Mouse (Mus musculus) heart, embryonic 16.5 days (tissue): ENCODE measurements around the gene Timeless. TPM values are rescaled to one million over a fixed set of nuclear protein-coding genes. Genes with fewer than 3 reads are reported as not detected.
A peak's percentile ranks its signal among the peaks of the same experiment; 100 is the strongest.
"Not testable (repeated sequence)": the region's sequence is repeated elsewhere in the genome, so short reads cannot be mapped to it uniquely, and the experiment has no call there.

Source experiments
- ATAC-seq: fragments of 200-750 bp; cut with Nextera tagmentation; replicated peaks from 2 replicates; pipeline ENCODE4 v1.8.0; 2017; ENCODE audit warnings: moderate number of reproducible peaks; ENCODE audit not compliant: insufficient read depth, low FRiP score; ENCODE audit errors: extremely low read depth
- H3K27ac ChIP-seq: fragments of 300-500 bp; sonication (generic); 2 replicates; pipeline ENCODE4 v1.5.1; 2014; ENCODE audit warnings: mild to moderate bottlenecking, low read length, control low read depth, moderate library complexity
- H3K27me3 ChIP-seq: fragments of 300-500 bp; sonication (generic); 2 replicates; pipeline ENCODE4 v1.6.1; 2014; ENCODE audit warnings: low read length, mixed read lengths; ENCODE audit not compliant: control insufficient read depth, insufficient read depth
- H3K36me3 ChIP-seq: fragments of 300-500 bp; sonication (generic); 2 replicates; pipeline ENCODE4 v1.6.1; 2014; ENCODE audit not compliant: control insufficient read depth, insufficient read depth
- H3K4me1 ChIP-seq: fragments of 300-500 bp; sonication (generic); 2 replicates; pipeline ENCODE4 v1.6.1; 2014; ENCODE audit warnings: low read length, mixed read lengths; ENCODE audit not compliant: control insufficient read depth, insufficient read depth
- H3K4me2 ChIP-seq: fragments of 300-500 bp; sonication (generic); 2 replicates; pipeline ENCODE4 v1.6.1; 2014; ENCODE audit warnings: low read depth, mild to moderate bottlenecking, control low read depth, low read length
- H3K4me3 ChIP-seq: fragments of 300-500 bp; sonication (generic); 2 replicates; pipeline ENCODE4 v1.5.1; 2014; ENCODE audit warnings: mild to moderate bottlenecking, control low read depth, low read length
- H3K9ac ChIP-seq: fragments of 300-500 bp; sonication (generic); 2 replicates; pipeline ENCODE4 v1.6.1; 2014; ENCODE audit warnings: low read length, control low read depth
- H3K9me3 ChIP-seq: fragments of 300-500 bp; sonication (generic); replicated peaks from 2 replicates; pipeline ENCODE4 v1.6.1; 2016; ENCODE audit warnings: low read length; ENCODE audit not compliant: control insufficient read depth
- WGBS: fragments of 180-500 bp; shearing (Covaris S2); extraction: QIAGEN DNeasy Blood & Tissue Kit; methylation state at CpG from one replicate; pipeline ENCODE4 v1.1.7; 2014; 5-methylcytosine and 5-hydroxymethylcytosine counted together
- polyA plus RNA-seq: library from polyadenylated mRNA; unstranded; fragments of >200 nt; fragmentation: Nextera tagmentation; extraction: Ambion mirVana; gene quantifications from 2 replicates; pipeline ENCODE4 v1.2.1, GENCODE M21; 2015

Gene Timeless
- polyA plus RNA-seq, 1 experiment from 2014 or later: 30.4 TPM

DNA sequence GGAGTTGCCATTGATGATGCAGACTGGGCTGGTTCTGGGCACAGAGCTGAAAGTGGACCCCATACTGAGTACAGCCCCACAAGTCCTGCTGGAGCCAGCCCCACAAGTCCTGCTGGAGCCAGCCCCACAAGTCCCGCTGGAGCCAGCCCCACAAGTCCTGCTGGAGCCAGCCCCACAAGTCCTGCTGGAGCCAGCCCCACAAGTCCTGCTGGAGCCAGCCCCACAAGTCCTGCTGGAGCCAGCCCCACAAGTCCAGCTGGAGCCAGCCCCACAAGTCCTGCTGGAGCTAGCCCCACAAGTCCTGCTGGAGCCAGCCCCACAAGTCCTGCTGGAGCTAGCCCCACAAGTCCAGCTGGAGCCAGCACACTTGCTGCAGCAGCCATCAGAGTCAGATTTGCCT is 58.7 kb downstream of the Timeless start:
- H3K9me3 ChIP-seq, H3K4me2 ChIP-seq, H3K9ac ChIP-seq, H3K27me3 ChIP-seq, H3K4me3 ChIP-seq, ATAC-seq, H3K27ac ChIP-seq, H3K4me1 ChIP-seq: not testable (repeated sequence)
- 80% methylated on average over 1 of the region's 1 CpGs for WGBS
- H3K36me3 ChIP-seq: peaks cover 24% of the 10 kb centered on the region

DNA sequence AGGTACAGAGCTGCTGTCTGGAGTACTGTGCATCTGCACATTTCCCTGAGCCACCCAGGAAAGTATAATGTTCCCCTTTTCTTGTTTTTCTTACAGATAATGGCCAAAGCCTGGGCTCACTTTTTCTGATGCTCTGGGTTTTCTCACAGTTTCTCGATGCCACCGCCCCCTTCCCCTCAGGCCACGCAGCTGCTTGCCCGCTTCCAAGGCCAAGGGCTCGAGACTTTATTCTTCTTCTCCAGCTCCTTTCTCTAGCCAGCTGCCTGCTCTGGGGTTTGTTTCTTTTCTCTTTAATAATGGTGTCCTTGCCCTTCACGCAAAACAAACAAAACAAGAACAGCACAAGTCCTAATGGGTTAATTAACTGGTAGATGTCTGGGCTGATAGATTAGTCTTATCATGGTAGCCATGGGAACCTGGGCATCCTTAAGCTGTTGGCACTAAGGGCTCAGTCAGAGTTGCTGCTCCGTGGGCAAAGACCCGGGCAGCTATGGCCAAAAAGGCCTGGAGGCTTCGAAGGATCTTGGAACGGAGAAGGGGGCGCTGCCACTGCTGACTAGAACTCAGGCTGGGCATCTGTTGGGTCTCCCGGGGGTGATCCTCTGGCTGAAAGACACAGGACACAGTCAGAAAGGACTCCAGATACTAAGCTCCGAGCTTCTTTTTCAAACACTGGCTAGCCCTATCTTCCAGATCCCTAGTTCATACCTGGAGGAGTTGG is 64.7 kb downstream of the Timeless start:
- Histone ChIP-seq H3K4me3 (peak overlapping the region; percentile 25; the same call in 1 of the 2 replicates), H3K4me1 (peaks cover 17% of the 10 kb centered on the region), H3K4me2 (peak overlapping the region; percentile 41), H3K27ac (peak overlapping the region; percentile 77; the same call in 1 of the 2 replicates), H3K36me3 (peaks cover 8% of the 10 kb centered on the region; the same call in 1 of the 2 replicates), H3K9me3 (no peaks in the 10 kb centered on the region), H3K9ac (peak overlapping the region; percentile 28), H3K27me3 (no peaks in the 10 kb centered on the region)
- ATAC-seq: no peak
- WGBS: 70% methylated on average over 13 of the region's 13 CpGs

DNA sequence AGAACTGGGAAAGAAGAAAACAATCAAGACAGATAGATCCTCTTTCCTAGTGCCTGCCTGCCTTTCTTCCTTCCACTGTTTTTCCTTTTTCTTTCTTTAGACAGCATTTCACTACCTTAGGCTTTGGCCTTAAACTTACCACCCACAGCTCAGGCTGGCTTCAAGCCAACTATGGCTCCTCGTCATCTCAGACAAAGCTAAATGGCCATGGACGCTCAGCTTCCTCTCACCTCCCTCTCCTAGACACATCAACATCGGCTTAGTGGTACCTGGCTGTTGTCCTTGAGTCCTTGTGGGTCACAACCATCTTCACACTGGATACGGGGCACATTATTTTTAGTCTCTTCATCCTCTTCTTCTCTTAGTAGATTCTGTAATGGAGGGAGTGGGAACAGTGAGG is 65.4 kb downstream of the Timeless start:
- H3K27me3 ChIP-seq: no peaks in the 10 kb centered on the region
- no peaks in the 10 kb centered on the region for H3K9me3 ChIP-seq
- peaks cover 18% of the 10 kb centered on the region for H3K4me1 ChIP-seq
- peaks cover 5% of the 10 kb centered on the region; the same call in 1 of the 2 replicates for H3K36me3 ChIP-seq
- WGBS: 45% methylated on average over 4 of the region's 4 CpGs
- peak; percentile 30; the same call in 1 of the 2 replicates for ATAC-seq
- peak overlapping the region; percentile 28 for H3K9ac ChIP-seq
- H3K4me2 ChIP-seq: peak overlapping the region; percentile 41
- peak overlapping the region; percentile 25 for H3K4me3 ChIP-seq
- H3K27ac ChIP-seq: peak overlapping the region; percentile 77

DNA sequence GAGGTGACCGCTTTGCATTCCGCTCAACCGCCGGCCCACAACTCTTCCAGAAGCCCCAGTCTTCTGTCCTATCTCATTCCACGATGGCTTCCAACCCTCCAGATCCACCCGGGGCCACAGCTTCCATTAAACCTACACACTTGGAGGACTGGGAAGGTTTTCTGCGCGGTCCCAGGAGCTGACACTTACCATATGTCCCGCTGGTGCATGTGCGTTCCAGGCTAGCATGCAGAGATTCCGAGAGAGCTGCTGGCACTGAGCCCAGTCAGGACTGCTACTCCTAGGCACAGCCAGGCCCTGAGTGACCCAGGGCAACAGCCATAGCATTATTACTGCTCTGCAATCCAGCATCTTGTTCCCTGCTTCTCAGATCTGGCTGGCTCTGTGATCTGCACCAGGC is 65.8 kb downstream of the Timeless start:
- ATAC-seq: peak; percentile 90
- Histone ChIP-seq H3K4me2 (peak overlapping the region; percentile 41), H3K4me3 (peak overlapping the region; percentile 25), H3K36me3 (0 out of 2 replicates have a peak, but pooled peaks cover 1% of the 10 kb centered on the region), H3K27me3 (no peaks in the 10 kb centered on the region), H3K27ac (peak overlapping the region; percentile 77), H3K4me1 (peaks cover 22% of the 10 kb centered on the region), H3K9me3 (no peaks in the 10 kb centered on the region), H3K9ac (peak overlapping the region; percentile 28)
- 52% methylated on average over 11 of the region's 11 CpGs for WGBS

- H3K27me3 ChIP-seq: no peaks in the 10 kb centered on the region
- ATAC-seq: no peak
- H3K4me3 ChIP-seq: no peak overlapping the region
- no peak overlapping the region for H3K4me2 ChIP-seq
- H3K4me1 ChIP-seq: peaks cover 22% of the 10 kb centered on the region
- 70% methylated on average over 6 of the region's 6 CpGs for WGBS
- peak overlapping the region; percentile 77 for H3K27ac ChIP-seq
- no peaks in the 10 kb centered on the region for H3K9me3 ChIP-seq
- no peaks in the 10 kb centered on the region for H3K36me3 ChIP-seq
- no peak overlapping the region; the same call in 1 of the 2 replicates for H3K9ac ChIP-seq
These were observed 66.4 kb downstream of the Timeless start for GRCm38 (mm10) chr10:128298243-128298642.

GRCm38 (mm10) chr10:128298702-128299171 is 66.9 kb downstream of the Timeless start, which contains the start of gene Il23a:
Gene Il23a (minus strand): TSS chr10:128298752.
- peak within 1 kb of the TSS; percentile 28 for H3K9ac ChIP-seq
- H3K4me2 ChIP-seq: peak within 1 kb of the TSS; percentile 41
- no peaks in the 10 kb centered on the region for H3K9me3 ChIP-seq
- H3K36me3 ChIP-seq: no peaks in the 10 kb centered on the region
- peaks cover 22% of the 10 kb centered on the region for H3K4me1 ChIP-seq
- H3K4me3 ChIP-seq: peak within 1 kb of the TSS; percentile 25
- peak within 1 kb of the TSS; percentile 77 for H3K27ac ChIP-seq
- WGBS: 73% methylated on average over 11 of the region's 11 CpGs
- H3K27me3 ChIP-seq: no peaks in the 10 kb centered on the region
- ATAC-seq: no peak

GRCm38 (mm10) chr10:128302357-128302756 is 70.5 kb downstream of the Timeless start:
- H3K9me3 ChIP-seq: no peaks in the 10 kb centered on the region
- peaks cover 22% of the 10 kb centered on the region for H3K4me1 ChIP-seq
- H3K27me3 ChIP-seq: no peaks in the 10 kb centered on the region
- 24% methylated on average over 3 of the region's 3 CpGs for WGBS
- peak overlapping the region; percentile 68 for H3K4me2 ChIP-seq
- H3K27ac ChIP-seq: peak overlapping the region; percentile 91
- H3K36me3 ChIP-seq: no peaks in the 10 kb centered on the region
- no peak for ATAC-seq
- H3K9ac ChIP-seq: peak overlapping the region; percentile 76
- H3K4me3 ChIP-seq: peak overlapping the region; percentile 58

Other genes with a start within 250 kb of the Timeless start
- not detected in 2 replicates for gene Hsd17b6, start 224.5 kb upstream of the Timeless start, polyA plus RNA-seq
- gene Prim1, start 216.9 kb upstream of the Timeless start, polyA plus RNA-seq: 45.8 and 50.8 TPM in 2 replicates
- gene Naca, start 196.5 kb upstream of the Timeless start, polyA plus RNA-seq: 419 and 441 TPM in 2 replicates
- gene Ptges3, start 173.1 kb upstream of the Timeless start, polyA plus RNA-seq: 263 and 278 TPM in 2 replicates
- 6,748 and 7,106 TPM in 2 replicates for gene Atp5b, start 148.8 kb upstream of the Timeless start, polyA plus RNA-seq
- gene Baz2a, start 140.5 kb upstream of the Timeless start, polyA plus RNA-seq: 6.6 and 8.5 TPM in 2 replicates
- 35.8 and 37.7 TPM in 2 replicates for gene Rbms2, start 51.8 kb upstream of the Timeless start, polyA plus RNA-seq
- gene Gls2, start 37.6 kb upstream of the Timeless start, polyA plus RNA-seq: 0.88 and 1.0 TPM in 2 replicates
- gene Spryd4, start 20.3 kb upstream of the Timeless start, polyA plus RNA-seq: 45.1 and 46.1 TPM in 2 replicates
- gene Mip, start 6.2 kb upstream of the Timeless start, polyA plus RNA-seq: not detected in 2 replicates
- 0.17 TPM in 1 of 2 replicates, not detected in the other for gene Apon, start 22.0 kb downstream of the Timeless start, polyA plus RNA-seq
- 0.15 and 0.26 TPM in 2 replicates for gene Apof, start 36.6 kb downstream of the Timeless start, polyA plus RNA-seq
- 11.3 and 11.8 TPM in 2 replicates for gene Stat2, start 38.5 kb downstream of the Timeless start, polyA plus RNA-seq
- 4.3 and 6.0 TPM in 2 replicates for gene Il23a, start 66.7 kb downstream of the Timeless start, polyA plus RNA-seq
- gene Pan2, start 71.3 kb downstream of the Timeless start, polyA plus RNA-seq: 26.1 and 28.1 TPM in 2 replicates
- gene Cnpy2, start 90.4 kb downstream of the Timeless start, polyA plus RNA-seq: 184 and 195 TPM in 2 replicates
- 567 and 572 TPM in 2 replicates for gene Cs, start 105.7 kb downstream of the Timeless start, polyA plus RNA-seq
- 13.4 and 19.4 TPM in 2 replicates for gene Coq10a, start 136.9 kb downstream of the Timeless start, polyA plus RNA-seq
- 8.1 and 8.5 TPM in 2 replicates for gene Ankrd52, start 145.1 kb downstream of the Timeless start, polyA plus RNA-seq
- gene Slc39a5, start 169.2 kb downstream of the Timeless start, polyA plus RNA-seq: 0.41 TPM in 1 of 2 replicates, not detected in the other
- gene Nabp2, start 179.4 kb downstream of the Timeless start, polyA plus RNA-seq: 55.9 and 60.4 TPM in 2 replicates
- 29.9 and 31.7 TPM in 2 replicates for gene Rnf41, start 179.6 kb downstream of the Timeless start, polyA plus RNA-seq
- gene Smarcc2, start 227.2 kb downstream of the Timeless start, polyA plus RNA-seq: 54.9 and 57.5 TPM in 2 replicates